ENCODE assay signal across 9 mouse cellular contexts in genomic region chr9:51993486-51994275, GRCm38 (mm10). TPM values are rescaled to one million over a fixed set of nuclear protein-coding genes. Genes with fewer than 3 reads are reported as not detected.
DNase-seq lines count a peak whose midpoint lies in the region; ATAC-seq and TF ChIP-seq lines count a peak whose summit lies in the region.
"Had no signal": no experiment of that assay in that cellular context is flagged by ENCODE, and none has a peak within 500 bp of the region (broad histone marks: within the 10 kb centered on the region; RNA-seq: fewer than 3 reads in every experiment).

No protein-coding gene starts in this region.

- no peak overlapping the region for H3K4me3 ChIP-seq in cerebellum, adult 2 months (replicated peaks; ENCODE audit: insufficient read depth, low read depth, low read length)
- no peak overlapping the region for H3K4me3 ChIP-seq in hindbrain, embryonic 13.5 days

- H3K4me1 ChIP-seq in cerebellum, adult 2 months (ENCODE audit: control insufficient read depth, insufficient read depth, low read length): no peaks in the 10 kb centered on the region
- H3K4me1 ChIP-seq in hindbrain, embryonic 13.5 days (replicated peaks): no peaks in the 10 kb centered on the region

- H3K36me3 ChIP-seq in hindbrain, embryonic 13.5 days: peaks cover 3% of the 10 kb centered on the region; the same call in 1 of the 2 replicates
- H3K36me3 ChIP-seq: G1E had no signal

- 81% methylated on average over 4 of the region's 4 CpGs for WGBS in cerebellum, adult 2 months
- WGBS in hindbrain, embryonic 13.5 days: 73% methylated on average over 4 of the region's 4 CpGs

- ATAC-seq in hindbrain, embryonic 13.5 days (ENCODE audit: low FRiP score): no peak

- H3K27ac ChIP-seq in cerebellum, adult 2 months (ENCODE audit: insufficient read depth, low read length): no peak overlapping the region
- H3K27ac ChIP-seq in hindbrain, embryonic 13.5 days: no peak overlapping the region

- no peak for DNase-seq in cerebellum, adult 2 months
- no peak for DNase-seq in cerebellum, adult 9-10 months
- DNase-seq in lung, adult 18-20 months: peak; percentile 10 to 44
- DNase-seq in lung, postnatal 25 days (ENCODE audit: low spot score): no peak
- DNase-seq in kidney, postnatal 25 days: peak; percentile 53 to 71
- DNase-seq in thymus, adult 18-20 months: peak; percentile 8 to 13
- no peak for DNase-seq in gastrocnemius, postnatal 25 days

- H3K4me2 ChIP-seq in hindbrain, embryonic 13.5 days: no peak overlapping the region

- TF ChIP-seq POLR2A in cerebellum, adult 2 months (IDR thresholded peaks at IDR 0.05; ENCODE audit: borderline replicate concordance, insufficient read depth, low read length): no peak

- 0 out of 2 replicates have a peak, but pooled peaks have one; percentile 3 for TF ChIP-seq CTCF in cerebellum, adult 2 months (IDR thresholded peaks at IDR 0.05; ENCODE audit: borderline replicate concordance, insufficient read depth, low read depth, low read length)

- H3K9ac ChIP-seq in hindbrain, embryonic 13.5 days: no peak overlapping the region

- H3K9me3 ChIP-seq in hindbrain, embryonic 13.5 days: peaks cover 8% of the 10 kb centered on the region; the same call in 1 of the 2 replicates

- no peaks in the 10 kb centered on the region for H3K27me3 ChIP-seq in cerebellum, adult 2 months (ENCODE audit: control insufficient read depth, insufficient read depth, low read length)
- H3K27me3 ChIP-seq in hindbrain, embryonic 13.5 days: no peaks in the 10 kb centered on the region

RNA-seq across cellular contexts. Expression of gene Fdx1, which starts 30.3 kb away (rescaled TPM):
- polyA plus RNA-seq in cerebellum, adult 2 months (2012; rRNA removed): 35.1 and 36.8 TPM in 2 replicates
- 10 to 100 TPM; 42.1 to 48.2 TPM for total RNA-seq in gastrocnemius, postnatal 25 days (2021)
- 40.1 and 45.7 TPM in 2 replicates for polyA plus RNA-seq in hindbrain, embryonic 13.5 days (2015; fragmentation: Nextera tagmentation; extraction: Ambion mirVana)

RNA-seq across cellular contexts. Expression of gene Rdx, which starts 53.3 kb away (rescaled TPM):
- polyA plus RNA-seq in cerebellum, adult 2 months (2012; rRNA removed): 47.1 and 49.5 TPM in 2 replicates
- 100 to 1,000 TPM; 101 to 109 TPM for total RNA-seq in gastrocnemius, postnatal 25 days (2021)
- polyA plus RNA-seq in hindbrain, embryonic 13.5 days (2015; fragmentation: Nextera tagmentation; extraction: Ambion mirVana): 100 and 109 TPM in 2 replicates

Comparison
In these comparisons a context has a peak if more than half of its experiments do, and no peak if none do; other contexts are left out.
1. DNase-seq: peak in lung, adult 18-20 months (2 of 2), kidney, postnatal 25 days (2 of 2) and thymus, adult 18-20 months (2 of 2); none in cerebellum, adult 2 months (0 of 2), cerebellum, adult 9-10 months (single experiment), lung, postnatal 25 days (single experiment) and gastrocnemius, postnatal 25 days (single experiment).